Mouse (Mus musculus): ENCODE data around the gene Mad1l1. TPM values are rescaled to one million over a fixed set of nuclear protein-coding genes. Genes with fewer than 3 reads are reported as not detected.

The Mad1l1 gene
- polyA plus RNA-seq, 1 experiment from 2014 or later, result 56.2 TPM

DNA sequence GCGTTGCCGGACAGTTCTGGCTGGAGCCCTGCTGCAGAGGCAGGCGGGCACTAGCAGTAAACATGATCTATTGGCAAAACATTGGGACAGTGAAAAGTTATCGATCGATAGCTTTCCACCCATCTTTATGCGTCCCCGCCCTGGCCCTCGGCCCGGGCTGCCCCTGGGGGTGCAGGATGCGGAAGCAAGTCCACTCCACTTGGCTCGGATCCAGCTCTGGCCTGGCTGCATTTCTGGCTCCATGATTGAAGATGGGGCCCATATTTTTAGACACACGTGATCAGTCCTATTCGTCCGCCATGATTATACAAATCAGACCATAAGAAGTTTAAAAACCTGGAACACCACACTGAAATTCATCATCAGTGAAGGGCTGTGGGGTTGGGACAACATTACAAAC, 355.8 kb downstream of the Mad1l1 start:
- peaks cover 10% of the 10 kb centered on the region for H3K4me1 ChIP-seq (replicated peaks)
- WGBS, result 90% methylated on average over 14 of the region's 14 CpGs

DNA sequence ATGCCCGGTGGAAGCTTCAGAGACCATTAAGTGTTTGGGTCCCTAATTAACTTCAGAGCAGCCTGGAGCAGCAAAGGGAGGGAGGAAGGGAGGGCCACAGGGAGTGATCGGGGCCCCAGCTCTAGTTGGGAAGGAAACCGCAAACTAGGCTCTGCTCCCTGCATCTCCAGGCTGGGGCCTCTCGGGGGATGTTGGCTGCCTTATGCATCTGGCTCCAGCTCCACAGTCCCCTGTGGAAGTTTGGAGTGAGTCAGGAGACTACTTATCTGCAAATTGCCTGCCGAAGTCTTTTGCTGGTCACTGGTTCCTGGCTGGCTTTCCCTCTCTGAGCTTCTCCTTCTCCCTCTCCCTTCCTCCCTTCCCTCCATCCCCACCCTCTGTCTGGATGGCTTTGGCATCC, 357.0 kb downstream of the Mad1l1 start:
- no peak for DNase-seq (ENCODE audit: low spot score)
- Histone ChIP-seq H3K27ac (no peak overlapping the region), H3K9me3 (no peaks in the 10 kb centered on the region), H3K27me3 (ENCODE audit: insufficient read depth, poor library complexity, severe bottlenecking) (0 out of 2 replicates have a peak, but pooled peaks cover 2% of the 10 kb centered on the region), H3K4me1 (replicated peaks) (peaks cover 10% of the 10 kb centered on the region), H3K4me3 (no peak overlapping the region), H3K36me3 (no peaks in the 10 kb centered on the region)
- 70% methylated on average over 5 of the region's 5 CpGs for whole genome bisulfite sequencing

More for the DNA sequence above, 355.8 kb downstream of the Mad1l1 start:
- no peaks in the 10 kb centered on the region for H3K9me3 ChIP-seq
- H3K27ac ChIP-seq, result no peak overlapping the region
- 0 out of 2 replicates have a peak, but pooled peaks cover 2% of the 10 kb centered on the region for H3K27me3 ChIP-seq (ENCODE audit: insufficient read depth, poor library complexity, severe bottlenecking)
- H3K4me3 ChIP-seq, result no peak overlapping the region
- DNase-seq (ENCODE audit: low spot score), result no peak
- no peaks in the 10 kb centered on the region for H3K36me3 ChIP-seq

DNA sequence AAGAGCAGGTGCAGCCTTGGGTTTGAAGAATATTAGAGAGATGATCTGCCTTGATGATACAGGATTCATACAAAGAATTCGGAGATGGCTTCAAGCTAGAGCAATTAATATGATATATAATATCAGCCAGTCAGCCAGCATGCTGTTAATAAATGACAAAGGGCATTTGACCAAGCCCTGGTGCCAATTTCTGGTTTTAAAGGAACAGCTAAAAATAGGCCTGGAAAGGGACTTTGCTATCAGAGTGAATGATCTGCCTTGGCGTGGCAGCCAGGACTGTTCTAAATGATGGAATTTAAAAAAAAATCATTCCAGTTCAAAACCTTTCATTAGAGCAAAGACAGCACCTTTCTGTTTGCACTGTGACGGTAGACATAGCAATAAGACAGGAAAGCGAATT, 361.6 kb downstream of the Mad1l1 start:
- 91% methylated on average over 4 of the region's 4 CpGs for WGBS
- H3K36me3 ChIP-seq, result no peaks in the 10 kb centered on the region
- no peaks in the 10 kb centered on the region for H3K9me3 ChIP-seq
- no peaks in the 10 kb centered on the region for H3K27me3 ChIP-seq (ENCODE audit: insufficient read depth, poor library complexity, severe bottlenecking)
- DNase-seq (ENCODE audit: low spot score), result no peak
- no peak overlapping the region for H3K4me3 ChIP-seq
- H3K27ac ChIP-seq, result no peak overlapping the region
- H3K4me1 ChIP-seq (replicated peaks), result peaks cover 26% of the 10 kb centered on the region

Other genes with a start within 250 kb of the Mad1l1 start
- 53.8 and 54.6 TPM in 2 replicates for gene Nudt1, start 104 bp upstream of the Mad1l1 start, polyA plus RNA-seq (2016; fragmentation: Nextera tagmentation; extraction: Ambion mirVana)
- gene Mrm2, start 10.3 kb upstream of the Mad1l1 start, polyA plus RNA-seq (2016; fragmentation: Nextera tagmentation; extraction: Ambion mirVana), result 21.5 and 21.7 TPM in 2 replicates
- gene Snx8, start 67.7 kb upstream of the Mad1l1 start, polyA plus RNA-seq (2016; fragmentation: Nextera tagmentation; extraction: Ambion mirVana), result 24.5 and 25.5 TPM in 2 replicates
- gene Eif3b, start 97.8 kb upstream of the Mad1l1 start, polyA plus RNA-seq (2016; fragmentation: Nextera tagmentation; extraction: Ambion mirVana), result 166 and 167 TPM in 2 replicates
- gene Gm4869, start 124.1 kb upstream of the Mad1l1 start, polyA plus RNA-seq (2016; fragmentation: Nextera tagmentation; extraction: Ambion mirVana), result not detected in 2 replicates
- gene Chst12, start 184.0 kb upstream of the Mad1l1 start, polyA plus RNA-seq (2016; fragmentation: Nextera tagmentation; extraction: Ambion mirVana), result 15.7 and 18.8 TPM in 2 replicates
- gene Grifin, start 243.5 kb upstream of the Mad1l1 start, polyA plus RNA-seq (2016; fragmentation: Nextera tagmentation; extraction: Ambion mirVana), result not detected in 2 replicates